Mouse (Mus musculus): ENCODE data around the gene Olfr437.
"Not testable (repeated sequence)": the region's sequence is repeated elsewhere in the genome, so short reads cannot be mapped to it uniquely, and the experiment has no call there.

Olfr437 gene

GRCm38 (mm10) chr6:43162982-43163381 lies at the start of gene Olfr437:
Gene Olfr437, plus strand, starts transcription at chr6:43163282.
- no peak for DNase-seq (ENCODE audit: low spot score)

- not testable (repeated sequence) for DNase-seq (ENCODE audit: low spot score)
Measured at GRCm38 (mm10) chr6:43146267-43146666, 16.8 kb upstream of the Olfr437 start, which contains the start of gene Olfr237-ps1. Gene Olfr237-ps1, plus strand, starts transcription at chr6:43146567.

GRCm38 (mm10) chr6:43159502-43159901 lies 3.6 kb upstream of the Olfr437 start:
- no peak for DNase-seq (ENCODE audit: low spot score)

- no peak for DNase-seq (ENCODE audit: low spot score)
Measured at GRCm38 (mm10) chr6:43167246-43167645, 4.2 kb downstream of the Olfr437 start.

- DNase-seq (ENCODE audit: low spot score), result no peak
Measured at GRCm38 (mm10) chr6:43171840-43172239, 8.8 kb downstream of the Olfr437 start, which contains the start of gene Olfr13. Gene Olfr13, plus strand, starts transcription at chr6:43172140.

- DNase-seq (ENCODE audit: low spot score), result no peak
Measured at GRCm38 (mm10) chr6:43178129-43178528, 15.0 kb downstream of the Olfr437 start.

- DNase-seq (ENCODE audit: low spot score), result no peak
Measured at GRCm38 (mm10) chr6:43178584-43179501, 15.8 kb downstream of the Olfr437 start.

- DNase-seq (ENCODE audit: low spot score), result no peak
Measured at GRCm38 (mm10) chr6:43190986-43191385, 27.9 kb downstream of the Olfr437 start.

- DNase-seq (ENCODE audit: low spot score), result no peak
Measured at GRCm38 (mm10) chr6:43196781-43197180, 33.7 kb downstream of the Olfr437 start, which contains the start of gene Olfr435. Gene Olfr435, plus strand, starts transcription at chr6:43197146.

GRCm38 (mm10) chr6:43198094-43198493 lies 35.0 kb downstream of the Olfr437 start:
- no peak for DNase-seq (ENCODE audit: low spot score)

GRCm38 (mm10) chr6:43202786-43203185 lies 39.7 kb downstream of the Olfr437 start:
- no peak for DNase-seq (ENCODE audit: low spot score)

- DNase-seq (ENCODE audit: low spot score), result no peak
Measured at GRCm38 (mm10) chr6:43205355-43205754, 42.3 kb downstream of the Olfr437 start.

GRCm38 (mm10) chr6:43212873-43213272 lies 49.8 kb downstream of the Olfr437 start, which contains the start of gene Olfr434:
Gene Olfr434, plus strand, starts transcription at chr6:43213021.
- not testable (repeated sequence) for DNase-seq (ENCODE audit: low spot score)

Measured in ovary, postnatal 14 days (tissue).